Mouse (Mus musculus): ENCODE results near the gene Arhgef38.
A peak's percentile ranks its signal among the peaks of the same experiment; 100 is the strongest.

The Arhgef38 gene

DNA sequence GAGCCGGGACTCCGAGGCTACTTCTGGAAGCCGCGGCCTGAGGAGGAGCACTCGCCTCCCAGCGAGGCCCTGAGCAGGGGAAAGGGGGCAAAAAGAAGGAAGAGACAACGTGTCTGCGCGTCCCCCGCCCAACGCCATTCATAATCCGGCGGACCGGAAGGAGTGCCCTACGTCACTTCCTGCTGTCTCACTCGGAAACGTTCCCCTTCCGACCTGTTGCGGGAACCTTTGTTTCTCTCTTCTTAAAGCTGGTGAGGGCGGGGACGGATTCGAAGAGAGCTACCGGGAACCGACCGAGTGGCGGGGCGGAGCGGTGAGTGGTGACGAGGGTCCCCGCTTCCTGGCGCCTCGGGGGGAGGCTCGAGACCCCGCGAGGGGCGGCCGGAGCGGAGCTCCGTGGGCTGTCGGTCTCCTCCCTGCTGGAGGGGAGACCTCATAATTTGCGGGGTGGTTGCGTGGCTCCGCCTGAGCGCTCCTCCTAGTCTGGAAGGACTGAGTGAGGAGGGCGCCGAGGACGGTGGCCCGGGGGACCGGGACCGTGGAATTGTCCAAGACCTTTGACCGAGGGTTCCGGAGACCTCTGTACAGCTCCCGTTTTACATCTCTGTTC, 143.0 kb downstream of the Arhgef38 start, which contains the start of the genes Ints12 and Gstcd:
TSS of gene Ints12 (plus strand) at position 177 of the 610 bp plus-strand sequence.
TSS of gene Gstcd (minus strand) at position 370 of the 610 bp plus-strand sequence.
- peak; percentile 86 for DNase-seq (ENCODE audit: low spot score)

GRCm38 (mm10) chr3:133091121-133091663, 143.6 kb downstream of the Arhgef38 start:
- DNase-seq (ENCODE audit: low spot score): no peak

GRCm38 (mm10) chr3:133090247-133091120, 144.3 kb downstream of the Arhgef38 start:
- no peak for DNase-seq (ENCODE audit: low spot score)

GRCm38 (mm10) chr3:133085858-133086257, 148.9 kb downstream of the Arhgef38 start:
- no peak for DNase-seq (ENCODE audit: low spot score)

DNA sequence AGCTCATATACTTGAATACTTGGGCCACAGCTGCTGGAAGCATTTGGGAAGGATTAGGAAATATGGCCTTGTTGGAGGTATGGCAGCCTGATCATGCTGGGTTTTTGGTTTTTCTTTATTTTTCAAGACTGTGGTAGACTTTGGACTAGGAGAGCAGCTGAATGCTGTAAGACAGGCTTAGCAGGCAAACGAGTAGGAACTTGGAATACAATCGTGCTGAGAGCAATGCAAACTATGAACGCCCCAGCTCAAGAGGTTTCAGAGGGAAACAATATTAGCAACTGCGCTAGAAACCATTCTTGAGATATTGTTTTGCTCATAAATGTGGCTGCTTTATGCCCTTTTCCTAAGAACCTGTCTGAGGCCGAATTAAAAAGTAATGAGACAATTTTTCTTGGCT, 152.0 kb downstream of the Arhgef38 start:
- DNase-seq (ENCODE audit: low spot score): no peak

GRCm38 (mm10) chr3:133075560-133075959, 159.2 kb downstream of the Arhgef38 start:
- DNase-seq (ENCODE audit: low spot score): no peak

All from ovary, postnatal 10 days (tissue).